Mouse (Mus musculus): ENCODE data around the gene Nwd1. TPM values are rescaled to one million over a fixed set of nuclear protein-coding genes. Genes with fewer than 3 reads are reported as not detected.
"Not testable (repeated sequence)": the region's sequence is repeated elsewhere in the genome, so short reads cannot be mapped to it uniquely, and the experiment has no call there.

Nwd1 gene
- polyA plus RNA-seq, 1 experiment: 0.03 TPM

- 92% methylated on average over 2 of the region's 2 CpGs for WGBS
- H3K4me1 ChIP-seq (ENCODE audit: control insufficient read depth, insufficient read depth, insufficient read length, low read length): no peaks in the 10 kb centered on the region
- TF ChIP-seq CTCF (IDR thresholded peaks at IDR 0.05; ENCODE audit: extremely low read depth, insufficient read length, insufficient replicate concordance, low read depth, low read length) (no peak), POLR2A (IDR thresholded peaks at IDR 0.05; ENCODE audit: low read depth, low read length) (no peak)
- no peaks in the 10 kb centered on the region for H3K36me3 ChIP-seq (ENCODE audit: control insufficient read depth, insufficient read depth, low read length)
- no peak overlapping the region for H3K4me3 ChIP-seq (ENCODE audit: low read depth, low read length)
- H3K27me3 ChIP-seq (ENCODE audit: control insufficient read depth, insufficient read depth, low read length): no peaks in the 10 kb centered on the region
- no peak overlapping the region for H3K27ac ChIP-seq (ENCODE audit: insufficient read depth, low read depth, low read length)
Measured at GRCm38 (mm10) chr8:72659967-72660366, 13.5 kb downstream of the Nwd1 start.

- no peaks in the 10 kb centered on the region for H3K4me1 ChIP-seq (ENCODE audit: control insufficient read depth, insufficient read depth, insufficient read length, low read length)
- no peak overlapping the region for H3K4me3 ChIP-seq (ENCODE audit: low read depth, low read length)
- no peak for TF ChIP-seq CTCF (IDR thresholded peaks at IDR 0.05; ENCODE audit: extremely low read depth, insufficient read length, insufficient replicate concordance, low read depth, low read length)
- H3K27ac ChIP-seq (ENCODE audit: insufficient read depth, low read depth, low read length): no peak overlapping the region
- WGBS: 75% methylated on average over 3 of the region's 3 CpGs
- no peaks in the 10 kb centered on the region for H3K36me3 ChIP-seq (ENCODE audit: control insufficient read depth, insufficient read depth, low read length)
- H3K27me3 ChIP-seq (ENCODE audit: control insufficient read depth, insufficient read depth, low read length): no peaks in the 10 kb centered on the region
Measured at GRCm38 (mm10) chr8:72664107-72664652, 17.7 kb downstream of the Nwd1 start.

GRCm38 (mm10) chr8:72664757-72665156 lies 18.2 kb downstream of the Nwd1 start:
- no peaks in the 10 kb centered on the region for H3K36me3 ChIP-seq (ENCODE audit: control insufficient read depth, insufficient read depth, low read length)
- TF ChIP-seq CTCF (IDR thresholded peaks at IDR 0.05; ENCODE audit: extremely low read depth, insufficient read length, insufficient replicate concordance, low read depth, low read length) (no peak), POLR2A (IDR thresholded peaks at IDR 0.05; ENCODE audit: low read depth, low read length) (no peak)
- H3K4me3 ChIP-seq (ENCODE audit: low read depth, low read length): no peak overlapping the region
- no peaks in the 10 kb centered on the region for H3K27me3 ChIP-seq (ENCODE audit: control insufficient read depth, insufficient read depth, low read length)
- H3K4me1 ChIP-seq (ENCODE audit: control insufficient read depth, insufficient read depth, insufficient read length, low read length): no peaks in the 10 kb centered on the region
- no peak overlapping the region for H3K27ac ChIP-seq (ENCODE audit: insufficient read depth, low read depth, low read length)
- WGBS: 40% methylated on average over 5 of the region's 5 CpGs

DNA sequence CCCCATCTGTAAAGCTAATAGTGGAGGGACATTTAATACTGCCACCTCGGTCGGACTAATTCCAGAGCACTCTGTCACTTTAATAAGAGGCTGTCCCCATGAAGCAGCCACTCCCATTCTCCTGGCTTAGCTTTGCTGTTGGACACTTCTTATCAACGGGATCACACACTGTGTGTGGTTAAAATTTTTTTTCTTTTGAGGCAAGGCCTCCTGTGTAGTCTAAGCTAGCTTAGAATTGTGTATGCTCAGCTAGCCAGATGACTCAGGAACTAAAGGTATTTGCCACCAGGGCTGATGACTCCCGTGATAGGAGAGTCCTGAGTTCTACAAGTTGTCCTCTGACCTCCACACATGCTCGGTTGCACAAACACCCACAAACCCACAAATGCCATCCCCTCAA lies 18.9 kb downstream of the Nwd1 start:
- Histone ChIP-seq H3K27me3 (ENCODE audit: control insufficient read depth, insufficient read depth, low read length) (no peaks in the 10 kb centered on the region), H3K27ac (ENCODE audit: insufficient read depth, low read depth, low read length) (no peak overlapping the region), H3K4me1 (ENCODE audit: control insufficient read depth, insufficient read depth, insufficient read length, low read length) (no peaks in the 10 kb centered on the region), H3K36me3 (ENCODE audit: control insufficient read depth, insufficient read depth, low read length) (no peaks in the 10 kb centered on the region), H3K4me3 (ENCODE audit: low read depth, low read length) (no peak overlapping the region)
- WGBS: 37% methylated on average over 5 of the region's 5 CpGs
- TF ChIP-seq POLR2A (IDR thresholded peaks at IDR 0.05; ENCODE audit: low read depth, low read length) (no peak), CTCF (IDR thresholded peaks at IDR 0.05; ENCODE audit: extremely low read depth, insufficient read length, insufficient replicate concordance, low read depth, low read length) (no peak)

GRCm38 (mm10) chr8:72668925-72669324 lies 22.4 kb downstream of the Nwd1 start:
- Histone ChIP-seq H3K36me3 (ENCODE audit: control insufficient read depth, insufficient read depth, low read length) (no peaks in the 10 kb centered on the region), H3K27me3 (ENCODE audit: control insufficient read depth, insufficient read depth, low read length) (no peaks in the 10 kb centered on the region), H3K4me3 (ENCODE audit: low read depth, low read length) (no peak overlapping the region), H3K4me1 (ENCODE audit: control insufficient read depth, insufficient read depth, insufficient read length, low read length) (no peaks in the 10 kb centered on the region), H3K27ac (ENCODE audit: insufficient read depth, low read depth, low read length) (no peak overlapping the region)
- TF ChIP-seq CTCF (IDR thresholded peaks at IDR 0.05; ENCODE audit: extremely low read depth, insufficient read length, insufficient replicate concordance, low read depth, low read length) (no peak), POLR2A (IDR thresholded peaks at IDR 0.05; ENCODE audit: low read depth, low read length) (no peak)

DNA sequence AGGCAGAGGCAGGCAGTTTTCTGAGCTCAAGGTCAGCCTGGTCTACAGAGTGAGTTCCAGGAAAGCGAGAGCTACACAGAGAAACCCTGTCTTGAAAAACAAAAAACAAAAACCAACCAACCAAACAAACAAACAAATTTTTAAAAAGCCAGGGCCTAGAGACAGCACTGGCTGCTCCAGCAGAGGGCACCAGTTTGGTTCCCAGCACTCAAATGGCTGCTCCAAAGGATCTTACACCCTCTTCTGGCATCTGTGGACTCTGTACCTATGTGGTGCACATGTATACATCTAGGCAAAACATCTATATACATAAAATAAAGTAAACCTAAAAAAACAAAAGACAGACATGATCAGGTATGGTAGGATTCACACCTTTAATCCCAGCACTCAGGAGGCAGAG lies 26.3 kb downstream of the Nwd1 start:
- Histone ChIP-seq H3K4me1 (ENCODE audit: control insufficient read depth, insufficient read depth, insufficient read length, low read length) (no peaks in the 10 kb centered on the region), H3K4me3 (ENCODE audit: low read depth, low read length) (no peak overlapping the region), H3K27ac (ENCODE audit: insufficient read depth, low read depth, low read length) (no peak overlapping the region), H3K27me3 (ENCODE audit: control insufficient read depth, insufficient read depth, low read length) (no peaks in the 10 kb centered on the region), H3K36me3 (ENCODE audit: control insufficient read depth, insufficient read depth, low read length) (no peaks in the 10 kb centered on the region)
- TF ChIP-seq POLR2A (IDR thresholded peaks at IDR 0.05; ENCODE audit: low read depth, low read length) (no peak), CTCF (IDR thresholded peaks at IDR 0.05; ENCODE audit: extremely low read depth, insufficient read length, insufficient replicate concordance, low read depth, low read length) (no peak)
- WGBS: 86% methylated on average over 1 of the region's 1 CpGs

- no peak for TF ChIP-seq POLR2A (IDR thresholded peaks at IDR 0.05; ENCODE audit: low read depth, low read length)
- no peak for TF ChIP-seq CTCF (IDR thresholded peaks at IDR 0.05; ENCODE audit: extremely low read depth, insufficient read length, insufficient replicate concordance, low read depth, low read length)
- H3K27ac ChIP-seq (ENCODE audit: insufficient read depth, low read depth, low read length): no peak overlapping the region
- no peaks in the 10 kb centered on the region for H3K4me1 ChIP-seq (ENCODE audit: control insufficient read depth, insufficient read depth, insufficient read length, low read length)
- no peaks in the 10 kb centered on the region for H3K36me3 ChIP-seq (ENCODE audit: control insufficient read depth, insufficient read depth, low read length)
- WGBS: 82% methylated on average over 2 of the region's 2 CpGs
- no peaks in the 10 kb centered on the region for H3K27me3 ChIP-seq (ENCODE audit: control insufficient read depth, insufficient read depth, low read length)
- no peak overlapping the region for H3K4me3 ChIP-seq (ENCODE audit: low read depth, low read length)
Measured at GRCm38 (mm10) chr8:72674184-72674583, 27.7 kb downstream of the Nwd1 start.

- no peak overlapping the region for H3K4me3 ChIP-seq (ENCODE audit: low read depth, low read length)
- TF ChIP-seq POLR2A (IDR thresholded peaks at IDR 0.05; ENCODE audit: low read depth, low read length): no peak
- TF ChIP-seq CTCF (IDR thresholded peaks at IDR 0.05; ENCODE audit: extremely low read depth, insufficient read length, insufficient replicate concordance, low read depth, low read length): no peak
- no peaks in the 10 kb centered on the region for H3K36me3 ChIP-seq (ENCODE audit: control insufficient read depth, insufficient read depth, low read length)
- H3K27me3 ChIP-seq (ENCODE audit: control insufficient read depth, insufficient read depth, low read length): no peaks in the 10 kb centered on the region
- H3K4me1 ChIP-seq (ENCODE audit: control insufficient read depth, insufficient read depth, insufficient read length, low read length): no peaks in the 10 kb centered on the region
- no peak overlapping the region for H3K27ac ChIP-seq (ENCODE audit: insufficient read depth, low read depth, low read length)
- WGBS: 66% methylated on average over 4 of the region's 4 CpGs
Measured at GRCm38 (mm10) chr8:72676436-72676835, 29.9 kb downstream of the Nwd1 start.

GRCm38 (mm10) chr8:72676844-72677243 lies 30.3 kb downstream of the Nwd1 start:
- 58% methylated on average over 2 of the region's 2 CpGs for WGBS
- H3K27ac ChIP-seq (ENCODE audit: insufficient read depth, low read depth, low read length); H3K4me1 ChIP-seq (ENCODE audit: control insufficient read depth, insufficient read depth, insufficient read length, low read length); H3K36me3 ChIP-seq (ENCODE audit: control insufficient read depth, insufficient read depth, low read length); H3K27me3 ChIP-seq (ENCODE audit: control insufficient read depth, insufficient read depth, low read length); H3K4me3 ChIP-seq (ENCODE audit: low read depth, low read length): not testable (repeated sequence)
